Mouse (Mus musculus) forebrain, embryonic 11.5 days (tissue): ENCODE data around the gene Mrpl21. TPM values are rescaled to one million over a fixed set of nuclear protein-coding genes. Genes with fewer than 3 reads are reported as not detected.
A peak's percentile ranks its signal among the peaks of the same experiment; 100 is the strongest.

Experiments used
- ATAC-seq: fragments of 200-750 bp; cut with Nextera tagmentation; replicated peaks from 2 replicates; pipeline ENCODE4 v1.8.0; 2017; ENCODE audit warnings: moderate TSS enrichment; ENCODE audit not compliant: low FRiP score
- DNase-seq: peaks from one replicate; pipeline ENCODE4 v3.0.0-alpha.2; 2017; ENCODE audit warnings: low spot score
- H3K27ac ChIP-seq: fragments of 300-500 bp; sonication (generic); 2 replicates; pipeline ENCODE4 v1.5.1; 2014; ENCODE audit warnings: low read depth, low read length
- H3K27me3 ChIP-seq: fragments of 300-500 bp; sonication (generic); 2 replicates; pipeline ENCODE4 v1.6.1; 2014; ENCODE audit warnings: mild to moderate bottlenecking, low read length, mixed read lengths; ENCODE audit not compliant: control insufficient read depth, insufficient read depth
- H3K36me3 ChIP-seq: fragments of 300-500 bp; sonication (generic); 2 replicates; pipeline ENCODE4 v1.6.1; 2014; ENCODE audit warnings: mild to moderate bottlenecking, low read length, moderate library complexity, mixed read lengths; ENCODE audit not compliant: control insufficient read depth, insufficient read depth
- H3K4me1 ChIP-seq: fragments of 300-500 bp; sonication (generic); replicated peaks from 2 replicates; pipeline ENCODE4 v1.6.1; 2014; ENCODE audit warnings: low read length, mixed read lengths; ENCODE audit not compliant: control insufficient read depth, insufficient read depth
- H3K4me2 ChIP-seq: fragments of 300-500 bp; sonication (generic); 2 replicates; pipeline ENCODE4 v1.6.1; 2014; ENCODE audit warnings: low read depth, mild to moderate bottlenecking, low read length, moderate library complexity, mixed read lengths; ENCODE audit not compliant: severe bottlenecking
- H3K4me3 ChIP-seq: fragments of 300-500 bp; sonication (generic); 2 replicates; pipeline ENCODE4 v1.5.1; 2014; ENCODE audit warnings: low read depth, low read length
- H3K9ac ChIP-seq: fragments of 300-500 bp; sonication (generic); 2 replicates; pipeline ENCODE4 v1.6.1; 2014; ENCODE audit warnings: low read length
- H3K9me3 ChIP-seq: fragments of 300-500 bp; sonication (generic); 2 replicates; pipeline ENCODE4 v1.6.1; 2016; ENCODE audit warnings: low read length, mixed read lengths; ENCODE audit not compliant: control insufficient read depth
- WGBS: fragments of 180-500 bp; shearing (Covaris S2); extraction: QIAGEN DNeasy Blood & Tissue Kit; methylation state at CpG from one replicate; pipeline ENCODE4 v1.1.7; 2014; 5-methylcytosine and 5-hydroxymethylcytosine counted together
- polyA plus RNA-seq: library from polyadenylated mRNA; unstranded; fragments of >200 nt; fragmentation: Nextera tagmentation; extraction: Ambion mirVana; gene quantifications from 2 replicates; pipeline ENCODE4 v1.2.1, GENCODE M21; 2014

The Mrpl21 gene
- polyA plus RNA-seq = 122 and 131 TPM in 2 replicates

DNA sequence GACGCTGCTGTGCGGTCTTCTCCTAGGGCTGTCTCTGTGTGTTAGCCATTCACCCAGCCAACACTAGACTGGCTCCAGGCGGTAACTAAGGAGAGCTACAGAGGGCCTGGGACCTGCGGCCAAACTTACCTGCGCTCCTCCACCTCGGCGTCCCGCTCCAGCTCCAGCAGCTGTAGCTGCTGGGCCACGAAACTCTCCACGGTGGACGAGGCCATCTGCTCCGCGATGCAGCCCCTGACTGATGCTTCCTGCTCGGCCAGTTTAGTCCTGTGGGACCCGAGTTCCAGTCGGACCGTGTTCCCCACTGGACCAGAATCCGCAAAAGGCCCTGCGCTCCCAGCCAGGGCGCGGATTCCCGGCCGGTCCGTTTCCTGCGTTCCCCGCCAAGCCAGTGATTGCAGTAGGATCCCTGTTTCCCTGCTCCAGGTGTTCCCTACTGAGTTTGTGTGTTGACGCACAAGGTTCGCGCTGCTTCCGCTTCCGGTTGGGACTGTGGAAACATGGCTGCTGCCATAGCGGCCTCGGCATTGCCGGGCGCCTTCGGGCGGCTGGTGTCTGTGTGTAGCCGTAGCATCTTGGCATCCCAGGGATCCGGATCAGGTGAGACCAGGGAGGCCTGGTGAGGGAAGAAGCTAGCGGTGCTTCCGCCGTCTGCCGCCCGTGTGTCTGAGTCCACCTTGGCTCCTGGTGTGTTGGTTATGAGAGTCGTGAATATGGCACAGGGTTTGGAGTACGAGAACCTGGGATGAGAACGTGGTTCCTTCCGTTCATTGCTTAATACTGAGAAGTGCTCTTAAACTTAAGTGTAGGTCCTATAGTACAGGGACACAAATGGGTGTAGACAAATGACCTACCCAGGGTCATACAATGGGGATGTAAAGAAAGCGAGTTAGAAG, at the start of gene Mrpl21, which contains the start of gene Ighmbp2:
Gene Mrpl21 (plus strand): TSS at position 330 of the 896 bp plus-strand sequence.
Gene Ighmbp2 (minus strand): TSS at position 446 of the 896 bp plus-strand sequence.
- no peaks in the 10 kb centered on the region; the same call in 1 of the 2 replicates for H3K36me3 ChIP-seq
- peak; percentile 89 for DNase-seq
- WGBS = under 1% methylated on average over 49 of the region's 49 CpGs

DNA sequence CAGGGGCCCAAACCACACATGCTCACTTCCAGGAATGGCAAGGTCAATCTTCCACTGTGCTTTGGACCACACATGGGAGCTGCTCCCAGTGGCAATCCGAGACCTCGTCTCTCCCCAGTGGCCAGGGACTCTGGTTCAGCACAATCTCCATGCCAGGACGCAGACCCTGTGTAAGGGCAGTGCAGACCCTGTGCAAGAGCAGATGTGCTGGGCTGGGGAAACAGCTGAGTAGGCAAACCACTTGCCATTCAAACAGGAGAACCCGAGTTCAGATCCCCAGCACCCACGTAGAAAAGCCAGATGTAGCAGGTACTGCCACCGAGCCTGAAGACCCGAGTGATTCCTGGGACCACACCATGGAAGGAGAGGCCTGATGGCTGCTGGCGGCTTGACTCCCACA, 22.7 kb upstream of the Mrpl21 start:
- Histone ChIP-seq H3K9me3 (no peaks in the 10 kb centered on the region), H3K27ac (no peak overlapping the region), H3K36me3 (peaks cover 3% of the 10 kb centered on the region; the same call in 1 of the 2 replicates), H3K4me2 (no peak overlapping the region), H3K27me3 (no peaks in the 10 kb centered on the region), H3K4me3 (no peak overlapping the region), H3K9ac (no peak overlapping the region), H3K4me1 (no peaks in the 10 kb centered on the region)
- ATAC-seq (no peak), DNase-seq (no peak)
- 94% methylated on average over 8 of the region's 8 CpGs for WGBS

More for the DNA sequence above, at the start of gene Mrpl21, which contains the start of gene Ighmbp2:
- Histone ChIP-seq H3K9me3 (no peaks in the 10 kb centered on the region), H3K4me1 (peaks cover 10% of the 10 kb centered on the region), H3K9ac (peak within 1 kb of the TSS; percentile 81), H3K4me3 (peak within 1 kb of the TSS; percentile 74), H3K27ac (peak within 1 kb of the TSS; percentile 25; the same call in 1 of the 2 replicates), H3K4me2 (peak within 1 kb of the TSS; percentile 73), H3K27me3 (no peaks in the 10 kb centered on the region)
- peak; percentile 89 for ATAC-seq

DNA sequence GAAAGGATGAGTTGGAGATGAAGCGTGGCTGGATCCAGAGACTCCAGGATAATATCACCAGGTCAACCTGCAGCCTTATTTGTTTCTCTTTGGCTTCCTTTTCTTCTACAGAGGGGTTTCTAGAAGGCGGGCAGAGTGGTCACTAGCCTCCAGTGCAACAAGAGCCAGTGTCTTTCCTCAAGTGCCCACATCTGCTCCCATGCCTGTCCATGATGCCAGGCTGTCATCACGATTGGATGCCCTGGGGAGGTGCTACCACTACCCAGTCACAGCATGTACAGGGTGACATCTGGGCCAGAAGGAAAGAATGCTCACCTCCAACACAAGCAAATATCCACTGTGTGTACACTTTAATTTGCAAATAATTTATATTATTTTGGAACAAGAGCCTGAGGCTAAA, 22.1 kb upstream of the Mrpl21 start:
- ATAC-seq (no peak), DNase-seq (peak; percentile 33)
- Histone ChIP-seq H3K9ac (no peak overlapping the region), H3K27ac (no peak overlapping the region), H3K4me1 (no peaks in the 10 kb centered on the region), H3K4me2 (no peak overlapping the region), H3K4me3 (no peak overlapping the region), H3K36me3 (peaks cover 4% of the 10 kb centered on the region; the same call in 1 of the 2 replicates), H3K27me3 (no peaks in the 10 kb centered on the region), H3K9me3 (no peaks in the 10 kb centered on the region)
- 89% methylated on average over 3 of the region's 3 CpGs for WGBS

DNA sequence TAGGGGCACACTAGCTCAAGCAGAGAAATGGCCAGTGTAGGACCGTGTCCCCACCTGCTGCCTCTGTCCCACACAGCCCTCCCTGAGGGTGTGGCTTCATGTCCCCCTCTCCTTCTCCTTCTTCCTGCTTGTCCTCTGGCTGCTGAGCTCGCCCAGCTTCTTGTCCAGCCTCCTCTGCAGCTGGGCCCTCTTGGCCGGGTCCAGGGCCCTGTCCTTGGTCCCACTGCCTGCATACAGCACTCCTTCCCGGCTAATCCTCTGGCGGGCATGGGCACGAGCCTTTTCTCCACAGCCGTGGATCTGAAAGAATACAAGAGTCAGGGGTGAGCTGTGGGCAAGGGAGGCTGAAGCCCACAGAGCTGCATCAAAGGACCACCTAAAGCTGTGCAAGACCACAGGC, 21.4 kb upstream of the Mrpl21 start:
- WGBS = 93% methylated on average over 7 of the region's 7 CpGs
- Histone ChIP-seq H3K9me3 (no peaks in the 10 kb centered on the region), H3K4me2 (no peak overlapping the region), H3K27me3 (no peaks in the 10 kb centered on the region), H3K4me1 (no peaks in the 10 kb centered on the region), H3K36me3 (peaks cover 4% of the 10 kb centered on the region; the same call in 1 of the 2 replicates), H3K9ac (no peak overlapping the region), H3K4me3 (no peak overlapping the region), H3K27ac (no peak overlapping the region)
- DNase-seq = peak; percentile 42
- no peak for ATAC-seq

DNA sequence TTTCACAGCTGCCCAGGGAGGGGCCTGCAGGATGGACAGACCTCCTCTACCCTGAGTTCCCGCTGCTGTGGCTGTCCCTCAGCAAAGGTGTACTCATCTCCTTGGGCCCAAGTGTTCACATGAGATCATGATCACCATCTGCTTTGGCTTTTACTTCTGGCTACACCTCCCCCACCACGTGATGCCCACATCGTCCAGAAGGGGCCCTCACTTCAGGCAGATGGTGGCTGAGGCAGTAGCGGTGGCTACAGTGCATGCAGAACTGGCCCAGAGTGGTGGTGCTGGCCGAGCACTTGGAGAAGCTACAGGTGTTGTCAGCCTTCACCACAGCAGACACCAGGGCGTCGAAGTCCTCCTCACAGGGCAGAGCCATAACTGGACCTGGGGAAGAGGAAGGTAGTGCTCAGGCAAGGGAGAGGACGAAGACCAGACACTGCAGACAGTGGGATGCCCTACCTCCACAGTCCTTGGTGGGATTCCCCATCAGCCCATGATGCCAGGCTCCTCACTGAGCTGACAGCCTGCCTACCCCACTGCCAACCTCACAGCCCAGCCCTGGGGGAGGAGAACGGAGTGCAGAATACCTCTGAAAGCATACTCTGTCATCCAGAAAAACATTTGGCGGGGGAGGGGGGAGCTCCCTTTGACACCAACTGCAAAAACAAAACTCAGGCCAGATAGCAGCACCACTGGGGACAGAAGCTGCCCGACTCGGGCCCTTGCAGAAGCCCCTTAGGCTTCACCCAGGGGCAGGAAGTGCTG, 20.8 kb upstream of the Mrpl21 start:
- no peaks in the 10 kb centered on the region for H3K9me3 ChIP-seq
- H3K27me3 ChIP-seq = no peaks in the 10 kb centered on the region
- peaks cover 4% of the 10 kb centered on the region; the same call in 1 of the 2 replicates for H3K36me3 ChIP-seq
- H3K27ac ChIP-seq = no peak overlapping the region
- no peak overlapping the region for H3K4me2 ChIP-seq
- WGBS = 88% methylated on average over 12 of the region's 12 CpGs
- H3K9ac ChIP-seq = no peak overlapping the region
- no peak for ATAC-seq
- H3K4me1 ChIP-seq = no peaks in the 10 kb centered on the region
- DNase-seq = peak; percentile 41
- no peak overlapping the region for H3K4me3 ChIP-seq

GRCm38 (mm10) chr19:3264348-3264747, 18.4 kb upstream of the Mrpl21 start:
- Histone ChIP-seq H3K4me1 (no peaks in the 10 kb centered on the region), H3K9me3 (no peaks in the 10 kb centered on the region), H3K9ac (no peak overlapping the region), H3K36me3 (peaks cover 4% of the 10 kb centered on the region; the same call in 1 of the 2 replicates), H3K27me3 (no peaks in the 10 kb centered on the region), H3K27ac (no peak overlapping the region), H3K4me2 (no peak overlapping the region), H3K4me3 (no peak overlapping the region)
- no peak for ATAC-seq
- WGBS = 93% methylated on average over 6 of the region's 6 CpGs
- DNase-seq = peak; percentile 39

GRCm38 (mm10) chr19:3265180-3265579, 17.5 kb upstream of the Mrpl21 start:
- no peak overlapping the region for H3K27ac ChIP-seq
- no peaks in the 10 kb centered on the region for H3K4me1 ChIP-seq
- H3K9ac ChIP-seq = no peak overlapping the region
- ATAC-seq = no peak
- H3K36me3 ChIP-seq = peaks cover 4% of the 10 kb centered on the region; the same call in 1 of the 2 replicates
- no peaks in the 10 kb centered on the region for H3K9me3 ChIP-seq
- 94% methylated on average over 9 of the region's 9 CpGs for WGBS
- no peak overlapping the region for H3K4me3 ChIP-seq
- DNase-seq = peak; percentile 43
- H3K27me3 ChIP-seq = no peaks in the 10 kb centered on the region
- no peak overlapping the region for H3K4me2 ChIP-seq

- H3K9me3 ChIP-seq = no peaks in the 10 kb centered on the region
- no peak overlapping the region for H3K9ac ChIP-seq
- H3K27ac ChIP-seq = no peak overlapping the region
- WGBS = 89% methylated on average over 5 of the region's 5 CpGs
- H3K4me1 ChIP-seq = no peaks in the 10 kb centered on the region
- no peak overlapping the region for H3K4me3 ChIP-seq
- H3K27me3 ChIP-seq = no peaks in the 10 kb centered on the region
- no peak overlapping the region for H3K4me2 ChIP-seq
- ATAC-seq = no peak
- peak; percentile 44 for DNase-seq
- peaks cover 4% of the 10 kb centered on the region; the same call in 1 of the 2 replicates for H3K36me3 ChIP-seq
Measured at GRCm38 (mm10) chr19:3266136-3266535, 16.6 kb upstream of the Mrpl21 start.
